Mouse (Mus musculus) kidney, postnatal 4 days (tissue): ENCODE data around the gene Slc24a4.
A peak's percentile ranks its signal among the peaks of the same experiment; 100 is the strongest.
"Not testable (repeated sequence)": the region's sequence is repeated elsewhere in the genome, so short reads cannot be mapped to it uniquely, and the experiment has no call there.

ENCODE experiments used
- DNase-seq, 2 experiments: peaks; one replicate each; pipeline ENCODE4 v3.0.0; 2021; ENCODE audit warnings: mixed read lengths in 2 of 2

Gene Slc24a4

DNA sequence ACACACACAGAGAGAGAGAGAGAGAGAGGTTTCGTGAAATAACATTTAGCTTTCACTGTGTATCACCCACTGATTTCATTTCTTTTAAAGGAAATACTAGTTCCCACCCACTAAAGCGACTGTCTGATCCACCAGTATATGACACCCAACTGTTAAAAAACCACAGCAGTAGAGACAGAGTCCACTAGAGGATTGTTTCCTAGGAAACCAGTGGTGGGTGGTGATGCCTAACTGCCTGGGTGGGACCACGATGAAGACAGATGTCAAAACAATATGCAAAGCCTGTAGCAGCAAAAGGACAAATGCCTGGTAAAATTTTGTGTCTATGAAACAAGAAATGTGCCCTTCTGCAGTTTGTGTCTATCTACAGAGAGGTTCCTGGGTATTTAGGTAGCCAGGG, 122.5 kb downstream of the Slc24a4 start:
- DNase-seq = no peak

DNA sequence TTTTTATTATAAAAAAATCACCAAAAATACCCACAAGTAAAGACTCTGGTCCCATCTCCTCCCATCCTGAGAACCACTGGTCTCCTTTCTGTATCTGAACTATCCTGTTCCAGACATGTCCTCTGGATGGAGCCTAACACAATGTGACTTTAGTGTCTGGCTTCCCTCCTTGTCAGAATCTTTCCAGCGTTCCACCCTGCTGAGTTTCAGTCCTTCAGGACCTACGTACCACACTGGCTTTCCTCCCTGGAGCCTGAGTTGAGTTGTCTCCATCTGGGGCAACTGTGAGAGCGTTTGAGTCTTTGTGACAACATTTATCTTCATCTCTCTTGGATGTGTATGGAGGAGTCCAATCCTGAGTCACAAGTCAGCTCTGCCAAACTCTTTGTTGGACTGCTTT, 123.5 kb downstream of the Slc24a4 start:
- peak in 1 of 2 experiments; percentile 12 for DNase-seq

DNA sequence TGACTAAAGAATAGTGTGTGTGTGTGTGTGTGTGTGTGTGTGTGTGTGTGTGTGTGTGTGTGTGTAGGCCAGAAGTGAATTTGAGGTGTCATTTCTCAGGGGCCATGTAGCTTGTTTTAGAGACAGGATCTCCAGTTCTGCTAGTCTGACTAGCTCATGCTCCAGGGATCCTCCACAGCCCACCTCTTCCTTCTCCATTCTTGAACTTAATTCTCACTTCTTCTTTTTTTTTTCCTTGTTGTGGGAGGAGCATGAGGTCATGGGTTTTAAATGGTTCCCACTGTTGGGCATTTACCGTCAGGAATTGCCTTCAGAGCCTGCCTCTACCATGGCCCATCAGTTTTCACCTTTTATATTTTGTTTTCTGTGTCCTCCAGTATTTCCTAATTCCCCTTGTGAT, 124.0 kb downstream of the Slc24a4 start:
- DNase-seq = no peak

DNA sequence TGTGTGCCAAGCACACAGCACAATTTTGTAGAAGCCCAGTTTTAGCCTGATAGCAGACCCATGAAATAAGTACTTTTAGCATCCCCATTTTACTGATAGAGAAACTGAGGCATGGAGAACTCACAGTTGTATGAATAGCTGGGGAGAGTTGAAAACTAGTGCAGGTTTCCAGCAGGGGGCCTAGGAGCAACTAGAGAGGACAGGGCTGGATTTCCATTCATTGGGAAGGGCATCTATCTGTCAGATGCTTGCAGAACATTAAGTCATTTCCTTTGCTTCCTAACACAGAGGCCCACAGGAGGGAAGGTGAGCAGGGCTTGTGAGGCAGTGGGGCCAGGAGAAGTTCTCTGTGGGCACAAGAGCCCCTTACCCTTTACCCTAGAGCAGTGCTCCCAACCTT, 126.5 kb downstream of the Slc24a4 start:
- no peak for DNase-seq

GRCm38 (mm10) chr12:102258522-102259112, 130.1 kb downstream of the Slc24a4 start:
- no peak for DNase-seq

DNA sequence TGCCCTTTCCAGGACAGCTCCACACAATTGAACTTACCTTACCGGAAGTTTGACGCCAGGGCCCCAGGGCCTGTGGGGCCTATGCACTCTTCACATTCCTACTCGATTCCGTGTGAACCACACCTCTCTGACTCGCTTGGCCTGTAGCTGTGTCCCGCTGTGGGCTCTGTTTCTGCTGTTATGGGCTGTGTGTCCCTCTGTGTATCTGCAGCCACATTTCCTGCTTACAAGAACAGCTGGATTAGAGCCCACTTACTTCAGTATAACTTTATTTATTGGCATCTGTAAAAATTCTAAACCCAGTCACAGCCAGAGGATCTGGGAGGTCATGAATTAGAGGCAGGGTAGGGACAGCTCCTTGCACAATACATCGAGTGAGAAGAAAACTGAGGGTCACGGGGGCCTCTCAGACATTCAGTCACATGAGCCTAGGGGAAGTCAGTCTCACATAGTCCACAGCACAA, 133.4 kb downstream of the Slc24a4 start:
- DNase-seq = peak in 1 of 2 experiments; percentile 27

- no peak for DNase-seq
These were observed 134.3 kb downstream of the Slc24a4 start for GRCm38 (mm10) chr12:102262809-102263208.

DNA sequence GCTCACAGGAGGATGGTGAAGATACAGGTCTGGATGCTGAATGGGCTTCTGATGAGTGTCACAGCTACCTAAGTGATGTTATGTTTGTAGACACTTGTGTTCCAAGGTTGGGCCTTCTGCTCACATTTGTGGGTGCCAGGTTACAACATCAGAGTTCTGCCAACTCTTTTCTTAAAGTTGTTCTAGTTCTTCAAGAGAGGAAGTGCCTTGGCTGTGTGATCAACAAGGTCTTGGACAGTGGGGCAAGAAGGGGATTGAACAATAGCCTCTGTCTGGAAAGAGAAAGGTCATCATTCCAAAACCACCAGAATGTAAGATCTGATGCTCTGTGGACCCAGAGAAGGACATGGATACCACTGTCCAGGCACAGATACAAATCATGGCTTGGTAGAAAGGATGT, 134.7 kb downstream of the Slc24a4 start:
- no peak for DNase-seq

GRCm38 (mm10) chr12:102266433-102266832, 137.9 kb downstream of the Slc24a4 start:
- no peak for DNase-seq

DNA sequence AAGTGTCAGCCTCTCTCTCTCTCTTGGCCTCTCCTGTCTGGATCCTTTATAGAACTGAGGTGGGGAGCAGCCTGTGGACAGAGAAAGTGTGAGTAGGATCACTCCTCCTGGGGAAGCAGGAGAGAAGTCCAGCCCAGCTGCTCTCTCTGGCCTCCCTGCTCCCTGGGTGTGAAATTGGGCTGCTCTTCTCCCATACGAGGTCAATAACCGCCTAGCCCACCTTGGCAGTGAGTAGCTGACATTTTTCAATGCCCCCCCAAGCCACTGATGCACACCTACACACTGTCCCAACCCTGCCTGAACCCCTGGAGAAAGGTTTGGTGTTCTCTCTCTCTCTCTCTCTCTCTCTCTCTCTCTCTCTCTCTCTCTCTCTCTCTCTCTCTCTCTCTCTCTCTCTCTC, 140.6 kb downstream of the Slc24a4 start:
- DNase-seq = no peak

GRCm38 (mm10) chr12:102270776-102271405, 142.4 kb downstream of the Slc24a4 start:
- no peak for DNase-seq

DNA sequence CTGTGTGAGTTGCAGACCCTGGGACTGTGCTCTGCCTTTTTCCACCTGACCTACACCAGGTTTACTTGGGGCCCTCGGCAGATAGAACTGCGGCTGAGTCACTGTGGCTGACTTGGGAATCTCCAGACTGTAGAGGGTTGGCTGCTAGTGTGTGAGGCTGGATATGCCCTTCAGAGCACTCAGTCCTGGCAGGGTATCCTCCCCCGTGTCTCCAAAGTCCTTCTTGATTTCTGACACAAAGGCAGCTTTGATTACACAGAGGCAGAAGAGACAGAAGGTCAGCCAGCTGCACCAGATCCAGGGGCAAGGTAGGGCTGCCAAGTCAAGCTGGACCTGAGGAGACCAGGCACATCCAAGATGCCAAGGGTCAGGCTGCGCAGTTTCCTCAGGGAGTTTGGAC, 142.9 kb downstream of the Slc24a4 start:
- peak in 1 of 2 experiments; percentile 41 for DNase-seq

GRCm38 (mm10) chr12:102275833-102276443, 147.4 kb downstream of the Slc24a4 start:
- DNase-seq = peak; percentile 57 to 71

GRCm38 (mm10) chr12:102280290-102280689, 151.8 kb downstream of the Slc24a4 start:
- not testable (repeated sequence) for DNase-seq

DNA sequence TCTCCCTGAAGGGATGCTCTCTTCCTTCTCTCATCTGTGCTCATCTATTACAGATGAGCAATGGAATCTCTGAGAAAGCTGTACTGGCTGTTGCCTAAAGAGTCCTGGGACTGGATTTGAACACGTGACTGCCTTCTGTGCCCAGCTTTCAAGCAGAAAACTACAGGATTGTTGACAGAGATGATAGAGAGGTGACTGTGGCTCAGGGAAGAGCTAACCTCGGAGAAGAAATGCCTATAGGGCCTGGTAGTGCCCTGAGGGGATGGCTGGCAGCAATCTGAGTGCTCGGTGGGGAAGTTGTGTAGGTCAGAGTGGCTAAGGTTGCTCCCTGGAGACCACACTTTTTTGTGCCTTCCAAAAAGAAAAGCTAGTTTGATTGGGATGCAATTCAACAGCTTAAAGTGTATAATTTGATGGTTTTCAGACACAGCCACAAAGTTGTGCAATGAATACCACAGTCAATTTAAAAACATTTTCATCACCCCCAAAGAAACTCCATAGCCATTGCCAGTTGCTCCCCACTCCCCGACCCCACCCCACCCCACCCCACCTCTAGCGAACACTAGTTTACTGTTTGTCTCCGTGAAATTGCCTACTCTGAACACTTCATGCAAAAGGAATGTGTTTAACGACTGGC, 152.5 kb downstream of the Slc24a4 start:
- no peak for DNase-seq

DNA sequence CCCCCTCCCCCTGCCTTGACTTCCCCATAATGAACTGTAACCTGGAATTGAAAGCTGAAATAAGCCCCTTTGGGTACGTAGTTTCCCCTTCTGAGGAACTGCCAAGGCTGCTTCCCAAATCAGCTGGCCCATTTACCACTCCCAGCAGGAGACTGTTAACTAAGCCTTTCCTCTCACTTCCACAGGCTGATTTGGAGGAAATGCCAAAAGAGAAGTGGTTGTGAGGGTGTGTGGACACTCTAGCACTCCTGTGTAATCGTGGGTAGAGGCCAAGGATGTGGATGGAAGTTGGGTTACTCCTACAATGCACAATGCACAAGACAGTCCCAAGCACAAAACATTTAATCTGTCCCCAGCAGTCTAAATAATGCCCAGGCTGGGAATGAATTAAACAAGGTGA, 153.6 kb downstream of the Slc24a4 start:
- DNase-seq = no peak

- DNase-seq = peak; percentile 76 to 86
These were observed 154.4 kb downstream of the Slc24a4 start, which contains the start of gene Rin3 for GRCm38 (mm10) chr12:102282763-102283482. TSS of gene Rin3 (plus strand) at chr12:102283048.

DNA sequence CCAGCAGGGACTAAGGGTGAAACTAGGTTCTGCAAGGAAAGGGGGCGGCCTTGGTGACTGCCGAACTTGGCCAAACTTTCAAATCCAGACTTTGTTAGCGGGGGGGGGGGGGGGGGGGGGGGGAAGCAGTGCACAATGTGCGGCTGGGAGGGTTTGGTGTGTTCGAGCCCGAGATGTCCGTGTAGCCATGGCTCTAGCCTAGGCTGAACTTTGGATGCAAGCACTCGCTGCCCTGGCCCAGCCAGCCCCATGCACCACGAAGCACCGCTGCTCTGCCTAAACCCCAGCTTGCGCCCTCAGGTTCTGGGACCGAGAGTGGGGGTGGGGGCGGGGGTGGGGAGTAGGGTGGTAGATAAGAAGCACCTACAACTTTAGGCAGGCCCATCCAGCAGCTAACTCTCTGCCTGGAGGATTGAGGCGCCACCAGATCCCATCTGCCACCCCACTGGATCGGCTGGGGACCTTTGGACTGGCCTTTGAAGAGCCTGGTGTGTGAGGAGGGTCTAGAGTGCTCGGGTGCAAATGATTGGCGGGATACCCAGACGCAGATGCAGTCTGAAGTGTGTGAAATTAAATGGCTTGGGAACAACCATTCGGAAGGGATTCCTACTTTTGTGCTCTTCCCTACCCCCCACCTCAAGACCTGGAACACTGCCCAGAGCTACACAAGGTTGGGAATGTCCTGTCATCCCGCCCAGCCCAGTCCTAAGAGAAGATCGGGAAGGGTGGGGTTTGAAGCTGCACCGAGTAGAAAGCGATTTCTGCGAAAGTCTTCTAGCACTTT, 155.1 kb downstream of the Slc24a4 start:
- peak; percentile 77 to 84 for DNase-seq

DNA sequence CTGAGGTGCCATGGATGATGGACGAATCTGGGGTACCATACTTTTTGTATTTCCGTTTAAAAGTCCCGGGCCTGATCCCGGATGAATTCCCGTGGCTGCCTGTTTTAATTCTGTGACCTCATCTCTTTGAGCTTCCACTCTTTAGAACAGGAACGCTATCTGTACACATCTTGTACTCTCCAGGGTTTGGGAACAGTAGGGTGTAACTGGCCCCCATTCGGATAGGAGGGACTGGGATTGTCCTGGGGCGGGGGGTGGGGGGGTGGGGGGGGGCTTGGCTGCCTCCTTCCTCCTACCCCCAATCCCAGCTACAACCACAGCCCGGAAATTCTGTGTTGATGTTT, 155.7 kb downstream of the Slc24a4 start:
- DNase-seq = no peak

DNA sequence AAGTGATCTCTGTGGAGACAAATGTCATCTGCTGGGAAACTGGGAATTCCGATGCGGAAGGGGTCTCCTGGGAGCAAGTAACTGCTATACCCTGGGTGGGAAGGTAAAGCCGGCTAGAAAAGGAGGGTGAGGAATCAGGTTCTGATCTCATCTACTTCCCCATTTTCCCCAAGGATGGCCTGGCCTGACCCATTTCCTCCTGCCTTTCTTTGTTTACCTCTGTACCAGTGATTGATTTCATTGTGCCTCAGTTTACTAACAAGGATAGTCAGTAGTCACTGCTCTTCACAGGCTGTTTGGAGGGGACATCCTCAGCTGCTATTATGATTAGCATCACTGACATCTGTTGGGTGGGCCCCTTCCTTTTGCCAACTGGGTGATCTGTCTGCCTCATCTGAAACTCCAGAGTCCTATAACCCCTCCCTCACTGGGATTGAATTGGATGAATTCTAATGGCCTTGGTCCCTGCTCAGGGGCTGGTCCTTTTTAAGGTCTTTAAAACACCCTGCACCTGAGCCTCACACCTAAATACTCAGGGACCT, 156.2 kb downstream of the Slc24a4 start:
- DNase-seq = no peak

DNA sequence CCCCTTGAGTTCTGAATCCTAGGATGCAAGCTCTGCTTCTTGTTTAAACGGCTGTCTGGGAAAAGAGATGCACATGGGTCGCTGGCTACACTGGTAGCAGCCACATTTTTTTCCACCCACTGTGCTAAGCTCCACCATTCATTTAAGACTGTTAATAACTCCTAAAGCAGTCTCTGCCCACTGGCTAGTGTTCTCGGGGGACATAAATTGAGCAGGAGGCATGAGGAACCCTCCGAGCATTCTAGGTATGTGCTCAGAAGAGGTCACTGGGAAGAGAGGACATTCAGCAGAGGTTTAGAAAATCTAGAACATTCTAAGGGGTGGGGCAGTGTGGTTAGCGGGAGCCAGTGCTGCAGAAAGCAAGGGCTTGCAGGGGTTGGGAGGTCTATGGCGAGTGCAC, 156.8 kb downstream of the Slc24a4 start:
- no peak for DNase-seq

DNA sequence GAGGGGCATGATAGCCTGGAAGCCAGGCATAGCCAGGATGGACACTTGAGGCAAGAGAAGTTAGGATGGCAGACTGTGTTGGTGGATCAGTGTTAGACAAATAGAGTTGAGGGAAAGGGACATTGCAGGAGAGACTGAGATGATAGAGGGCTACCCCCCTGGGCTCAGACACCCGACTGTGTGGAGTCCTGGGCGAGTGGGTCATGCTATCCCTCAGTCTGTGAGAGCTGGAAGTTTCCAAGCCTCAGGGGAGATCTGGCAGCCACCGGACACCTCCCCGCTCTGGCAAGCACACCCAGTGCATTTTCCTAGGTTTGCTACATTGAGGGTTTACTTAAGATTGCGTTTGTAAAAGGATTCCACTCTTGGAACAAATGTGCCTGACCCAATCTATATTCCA, 157.2 kb downstream of the Slc24a4 start:
- DNase-seq = no peak
